Comparison of ENCODE assay signal across 9 mouse cellular contexts in the genomic region with DNA sequence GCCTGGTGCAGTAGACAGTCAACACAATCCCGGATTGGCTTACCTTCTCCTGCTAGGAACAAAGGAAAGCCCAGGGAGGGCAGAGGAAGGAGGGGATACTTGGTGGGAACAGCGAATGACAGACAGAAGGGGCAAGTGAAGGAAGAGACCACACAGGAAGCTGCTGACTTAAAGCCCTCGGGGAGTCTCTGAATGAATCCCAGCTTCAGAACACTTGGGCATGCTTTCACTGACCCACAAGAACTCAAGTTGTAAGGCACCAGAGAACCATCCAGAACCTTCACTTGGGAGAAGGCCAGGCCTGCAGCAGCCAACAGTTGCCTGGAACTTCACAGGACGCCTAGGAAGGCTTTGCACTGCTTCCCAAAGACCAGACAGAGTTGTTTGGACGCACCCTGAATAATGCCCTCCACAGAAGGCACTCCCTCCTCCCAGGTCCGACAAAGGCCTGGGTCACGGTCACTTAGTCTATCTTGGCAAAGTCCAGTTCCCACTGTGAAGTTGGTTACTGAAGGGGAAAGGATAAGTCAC.
A peak's percentile ranks its signal among the peaks of the same experiment; 100 is the strongest.
DNase-seq lines count a peak whose midpoint lies in the region; ATAC-seq lines count a peak whose summit lies in the region.
"Had no signal": no experiment of that assay in that cellular context is flagged by ENCODE, and none has a peak within 500 bp of the region (broad histone marks: within the 10 kb centered on the region; RNA-seq: fewer than 3 reads in every experiment).

No protein-coding gene starts in this region.

- no peak overlapping the region for H3K9ac ChIP-seq in embryonic facial prominence, embryonic 11.5 days (replicated peaks; ENCODE audit: low read length)
- H3K9ac ChIP-seq in midbrain, embryonic 13.5 days (replicated peaks), result 0 out of 2 replicates have a peak overlapping the region, but pooled peaks have one; percentile 23
- H3K9ac ChIP-seq: liver, embryonic 15.5 days had no signal

- ATAC-seq in embryonic facial prominence, embryonic 11.5 days (replicated peaks; ENCODE audit: insufficient number of reproducible peaks, low FRiP score, low TSS enrichment, low read depth), result no peak
- ATAC-seq in midbrain, embryonic 13.5 days, result no peak
- no peak for ATAC-seq in erythroblast, adult 5-6 weeks (replicated peaks; ENCODE audit: low FRiP score, poor library complexity, severe bottlenecking)
- ATAC-seq in frontal cortex, adult (ENCODE audit: low TSS enrichment), result no peak

- WGBS in embryonic facial prominence, embryonic 11.5 days, result 18% methylated on average over 7 of the region's 7 CpGs
- WGBS in midbrain, embryonic 13.5 days, result 8% methylated on average over 7 of the region's 7 CpGs

- no peak overlapping the region for H3K27ac ChIP-seq in embryonic facial prominence, embryonic 11.5 days (replicated peaks; ENCODE audit: low read depth, low read length)
- H3K27ac ChIP-seq in midbrain, embryonic 13.5 days, result no peak overlapping the region
- H3K27ac ChIP-seq: liver, embryonic 15.5 days had no signal

- H3K4me1 ChIP-seq in embryonic facial prominence, embryonic 11.5 days (ENCODE audit: control insufficient read depth, insufficient read depth, low read length), result peaks cover 8% of the 10 kb centered on the region
- H3K4me1 ChIP-seq in midbrain, embryonic 13.5 days (replicated peaks), result peaks cover 44% of the 10 kb centered on the region

- no peaks in the 10 kb centered on the region for H3K36me3 ChIP-seq in embryonic facial prominence, embryonic 11.5 days (replicated peaks; ENCODE audit: control insufficient read depth, insufficient read depth, low read depth, low read length)
- H3K36me3 ChIP-seq in midbrain, embryonic 13.5 days, result no peaks in the 10 kb centered on the region
- H3K36me3 ChIP-seq: liver, embryonic 15.5 days had no signal

- no peak overlapping the region for H3K4me2 ChIP-seq in embryonic facial prominence, embryonic 11.5 days (ENCODE audit: low read depth, low read length)
- no peak overlapping the region for H3K4me2 ChIP-seq in midbrain, embryonic 13.5 days (replicated peaks)
- H3K4me2 ChIP-seq: liver, embryonic 15.5 days had no signal

- no peaks in the 10 kb centered on the region for H3K9me3 ChIP-seq in embryonic facial prominence, embryonic 11.5 days (replicated peaks; ENCODE audit: control insufficient read depth, low read length)
- no peaks in the 10 kb centered on the region for H3K9me3 ChIP-seq in midbrain, embryonic 13.5 days
- H3K9me3 ChIP-seq: liver, embryonic 15.5 days had no signal

- DNase-seq in left cerebral cortex, postnatal 4 days, result peak; percentile 34
- DNase-seq in left cerebral cortex, postnatal 25 days (ENCODE audit: low spot score in 2 of 2), result no peak
- peak; percentile 48 for DNase-seq in embryonic facial prominence, embryonic 11.5 days (ENCODE audit: low spot score)
- peak; percentile 86 for DNase-seq in kidney, adult 11 months
- no peak for DNase-seq in right cerebral cortex, postnatal 4 days

- intact Hi-C loops in left cerebral cortex, postnatal 4 days (cut with DNase I), result no loop called here
- intact Hi-C loops in left cerebral cortex, postnatal 25 days (cut with DNase I), result loop anchor here (5.0 kb wide), 1 partner anchor 46 kb away; no protein-coding TSS in a partner anchor

- no peaks in the 10 kb centered on the region for H3K27me3 ChIP-seq in embryonic facial prominence, embryonic 11.5 days (ENCODE audit: control insufficient read depth, insufficient read depth, low read length)
- H3K27me3 ChIP-seq in midbrain, embryonic 13.5 days, result peaks cover 41% of the 10 kb centered on the region

- H3K4me3 ChIP-seq in embryonic facial prominence, embryonic 11.5 days (ENCODE audit: low read depth, low read length), result no peak overlapping the region
- H3K4me3 ChIP-seq in midbrain, embryonic 13.5 days (replicated peaks), result no peak overlapping the region
- H3K4me3 ChIP-seq: liver, embryonic 15.5 days had no signal

Comparison
In these comparisons a context has a peak if more than half of its experiments do, and no peak if none do; other contexts are left out.
1. DNase-seq: peak in left cerebral cortex, postnatal 4 days (single experiment), embryonic facial prominence, embryonic 11.5 days (single experiment) and kidney, adult 11 months (single experiment); none in left cerebral cortex, postnatal 25 days (0 of 2) and right cerebral cortex, postnatal 4 days (single experiment).